Mouse (Mus musculus) thymus, postnatal 10 days (tissue): ENCODE data around the gene Sult3a1.
"Not testable (repeated sequence)": the region's sequence is repeated elsewhere in the genome, so short reads cannot be mapped to it uniquely, and the experiment has no call there.

ENCODE experiments used
- DNase-seq, 2 experiments: peaks; one replicate each; pipeline ENCODE4 v3.0.0; 2021; ENCODE audit warnings: low spot score in 2 of 2

The Sult3a1 gene

DNA sequence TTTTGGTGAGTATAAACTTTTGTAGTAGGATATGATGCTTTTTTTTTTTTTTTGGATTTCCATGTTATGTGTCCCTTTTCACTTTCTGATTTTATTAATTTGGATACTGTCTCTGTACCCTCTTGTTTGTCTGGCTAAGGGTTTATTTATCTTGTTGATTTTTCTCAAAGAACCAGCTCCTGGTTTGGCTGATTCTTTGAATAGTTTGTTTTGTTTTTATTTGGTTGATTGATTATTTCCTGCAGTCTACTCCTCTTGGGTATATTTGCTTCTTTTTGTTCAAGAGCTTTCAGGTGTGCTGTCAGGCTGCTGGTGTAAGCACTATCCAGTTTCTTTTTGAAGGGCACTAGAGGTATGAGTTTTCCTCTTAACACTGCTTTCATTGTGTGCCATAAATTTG lies at the start of gene Sult3a1:
Gene Sult3a1, plus strand, starts transcription at position 301 of the 400 bp plus-strand sequence.
- no peak for DNase-seq

DNA sequence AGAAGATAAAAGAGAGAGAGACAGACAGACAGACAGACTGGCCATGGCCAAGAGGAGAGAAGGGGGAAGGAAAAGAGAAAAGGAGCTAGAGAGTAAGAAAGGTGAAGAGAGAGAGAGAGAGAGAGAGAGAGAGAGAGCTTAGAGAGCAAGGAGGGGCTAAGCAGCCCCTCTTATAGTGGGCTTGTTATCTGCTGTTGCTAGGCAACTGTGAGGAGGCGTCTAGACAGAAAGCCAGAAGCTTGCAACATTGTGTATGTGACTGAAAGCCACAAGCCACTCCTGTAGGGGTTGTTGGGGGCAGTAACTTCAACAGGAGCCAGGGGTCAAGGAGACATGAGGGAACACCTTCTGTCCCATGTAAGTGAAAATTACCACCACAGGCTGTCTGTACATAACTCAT lies 45.7 kb upstream of the Sult3a1 start:
- DNase-seq = no peak

DNA sequence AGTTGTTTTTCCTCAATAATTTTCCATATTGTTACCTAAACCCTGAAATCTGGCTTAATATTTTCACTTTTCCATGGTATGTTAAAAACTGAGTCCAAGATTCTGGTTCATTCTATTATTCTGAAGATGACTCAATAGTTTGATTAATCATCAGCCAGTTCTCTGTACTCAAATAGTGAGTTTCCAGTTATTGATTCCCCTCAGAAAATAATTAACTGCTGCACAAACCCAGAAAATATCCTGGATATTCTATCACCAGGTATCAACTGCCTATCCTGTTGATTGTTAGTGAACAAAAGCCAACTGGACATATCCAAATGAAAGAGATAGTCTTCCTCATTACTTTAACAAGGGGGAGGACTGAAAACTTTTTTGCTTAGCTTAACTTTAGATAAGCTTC lies 43.3 kb upstream of the Sult3a1 start:
- DNase-seq = no peak

DNA sequence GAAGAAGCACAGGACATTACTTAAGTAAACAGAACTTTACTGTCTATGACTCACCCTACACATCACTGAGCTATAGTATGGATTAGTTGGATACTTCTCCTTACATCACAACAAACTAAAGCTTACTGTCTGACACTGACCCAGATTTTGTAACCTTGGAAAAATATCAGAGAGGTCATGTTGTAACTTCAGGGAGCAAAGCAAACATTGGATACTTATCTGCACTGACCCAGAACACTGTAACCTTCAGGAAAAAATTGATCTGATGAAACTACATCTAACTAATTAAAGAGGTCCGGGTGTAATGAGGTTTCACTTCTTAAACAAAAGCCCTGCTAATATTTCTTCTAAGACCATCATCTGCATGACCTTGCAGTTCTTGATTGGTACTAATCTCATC lies 40.6 kb upstream of the Sult3a1 start:
- DNase-seq = no peak

DNA sequence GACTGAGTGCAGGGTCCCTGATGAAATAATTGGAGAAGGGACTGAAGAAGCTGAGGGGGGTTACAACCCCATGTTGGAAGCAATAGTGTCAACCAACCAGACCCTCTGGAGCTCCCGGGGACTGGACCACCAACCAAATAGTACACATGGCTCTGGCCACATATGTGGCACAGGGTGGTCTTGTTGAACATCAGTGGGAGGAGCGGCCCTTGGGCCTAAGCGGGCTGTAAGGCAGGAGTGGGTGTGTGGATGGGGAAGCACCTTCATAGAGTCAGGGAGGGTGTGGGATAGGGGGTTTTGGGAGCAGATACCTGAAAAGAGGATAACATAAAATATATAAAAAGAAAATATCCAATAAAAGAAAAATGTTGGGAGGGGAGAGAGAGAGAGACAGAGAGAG lies 36.6 kb upstream of the Sult3a1 start:
- no peak for DNase-seq

DNA sequence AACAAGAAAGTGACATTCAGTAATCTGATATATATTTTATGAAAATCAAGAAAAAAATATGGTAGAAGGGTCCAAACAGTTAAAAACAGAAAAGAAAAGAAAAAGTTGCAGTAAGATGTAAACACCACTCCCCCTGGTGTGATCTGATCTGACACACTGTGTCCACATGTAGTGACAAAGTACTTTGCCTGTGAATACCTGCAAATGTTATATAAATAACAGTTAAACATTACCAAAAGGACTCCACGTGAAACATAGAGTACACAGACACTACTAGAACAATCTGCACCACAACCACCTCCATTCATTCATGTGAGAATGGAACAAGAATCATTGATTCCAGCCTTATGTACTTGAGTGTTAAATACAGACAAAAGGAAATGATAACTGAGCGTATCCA lies 8.5 kb downstream of the Sult3a1 start:
- no peak for DNase-seq

DNA sequence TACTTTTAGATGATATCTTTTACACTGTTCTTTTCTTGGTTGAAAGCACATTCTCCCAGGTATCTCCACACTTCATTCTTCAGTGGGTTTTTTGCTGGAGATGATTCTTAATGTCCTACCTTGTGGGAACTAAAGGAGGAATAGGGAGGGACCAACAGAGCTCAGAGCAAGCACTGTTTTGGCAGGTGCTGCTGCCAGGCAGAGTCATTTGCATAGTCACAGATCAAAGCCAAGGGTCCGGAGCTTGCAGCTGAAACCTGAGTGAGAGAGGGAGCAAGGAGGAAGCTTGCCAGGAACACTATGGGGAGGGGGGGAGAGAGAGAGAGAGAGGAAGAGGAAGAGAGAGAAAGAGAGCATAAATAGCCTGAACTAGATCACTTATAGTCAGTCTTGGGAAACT lies 12.9 kb downstream of the Sult3a1 start:
- DNase-seq = no peak

DNA sequence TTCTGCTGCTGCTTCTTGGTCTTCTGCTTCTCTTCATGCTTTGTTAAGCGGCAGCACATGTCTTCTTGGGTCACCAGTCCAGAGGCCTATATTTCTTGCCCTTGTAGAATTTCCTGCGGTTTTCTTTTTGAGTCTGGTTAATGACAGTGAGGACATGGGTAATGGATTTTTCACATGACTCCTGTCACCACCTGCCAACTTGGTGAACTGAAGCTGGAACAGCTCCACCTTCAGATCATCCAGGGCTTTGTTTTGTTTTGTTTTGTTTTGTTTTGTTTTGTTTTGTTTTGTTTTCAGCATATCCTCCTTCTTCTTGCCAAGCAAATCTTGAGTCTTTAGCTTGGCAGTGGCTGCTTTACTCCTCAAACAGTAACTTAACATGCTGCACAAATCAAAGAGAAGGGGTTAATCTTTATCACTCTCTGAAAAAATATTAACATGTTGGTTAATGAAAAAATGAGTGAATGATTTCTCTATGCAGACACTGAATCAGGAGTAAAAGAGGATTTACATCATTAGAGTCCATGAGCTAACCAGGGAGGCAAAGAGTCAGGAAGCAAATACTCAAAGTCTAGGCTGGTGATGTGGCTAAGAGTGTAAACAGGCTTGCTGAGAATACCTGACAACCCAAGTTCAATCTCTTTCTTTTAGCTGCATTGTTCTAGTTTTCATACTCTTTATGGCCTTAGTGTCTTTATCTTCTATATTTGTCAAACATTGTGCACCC lies 15.3 kb downstream of the Sult3a1 start:
- DNase-seq = no peak

DNA sequence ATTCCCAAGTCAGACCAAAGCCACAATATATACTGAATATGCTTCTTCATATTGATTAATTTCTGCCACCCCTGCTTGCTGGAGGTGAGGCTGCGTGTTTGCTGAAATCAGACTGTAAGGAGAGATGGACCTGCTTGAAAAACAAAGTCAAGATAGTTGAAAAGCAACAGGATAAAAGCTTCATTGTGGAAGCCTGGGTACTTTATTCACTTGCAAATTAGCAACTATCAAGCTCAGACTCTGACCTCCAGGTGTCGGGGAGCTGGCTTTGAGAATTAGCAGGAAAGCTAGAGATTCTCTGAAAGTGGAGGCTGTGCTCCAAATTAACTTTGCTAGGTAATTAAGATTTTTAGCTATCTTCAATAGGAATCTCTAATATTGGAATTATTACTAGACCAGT lies 24.9 kb downstream of the Sult3a1 start:
- DNase-seq = not testable (repeated sequence)

DNA sequence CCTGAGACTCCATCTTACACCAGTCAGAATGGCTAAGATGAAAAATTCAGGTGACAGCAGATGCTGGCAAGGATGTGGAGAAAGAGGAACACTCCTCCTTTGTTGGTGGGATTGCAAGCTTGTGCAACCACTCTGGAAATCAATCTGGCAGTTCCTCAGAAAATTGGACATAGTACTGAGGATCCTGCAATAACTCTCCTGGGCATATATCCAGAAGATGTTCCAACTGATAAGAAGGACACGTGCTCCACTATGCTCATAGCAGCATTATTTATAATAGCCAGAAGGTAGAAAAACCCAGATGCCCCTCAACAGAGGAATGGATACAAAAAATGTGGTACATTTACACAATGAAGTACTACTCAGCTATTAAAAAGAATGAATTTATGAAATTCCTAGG lies 44.0 kb downstream of the Sult3a1 start:
- DNase-seq = not testable (repeated sequence)

DNA sequence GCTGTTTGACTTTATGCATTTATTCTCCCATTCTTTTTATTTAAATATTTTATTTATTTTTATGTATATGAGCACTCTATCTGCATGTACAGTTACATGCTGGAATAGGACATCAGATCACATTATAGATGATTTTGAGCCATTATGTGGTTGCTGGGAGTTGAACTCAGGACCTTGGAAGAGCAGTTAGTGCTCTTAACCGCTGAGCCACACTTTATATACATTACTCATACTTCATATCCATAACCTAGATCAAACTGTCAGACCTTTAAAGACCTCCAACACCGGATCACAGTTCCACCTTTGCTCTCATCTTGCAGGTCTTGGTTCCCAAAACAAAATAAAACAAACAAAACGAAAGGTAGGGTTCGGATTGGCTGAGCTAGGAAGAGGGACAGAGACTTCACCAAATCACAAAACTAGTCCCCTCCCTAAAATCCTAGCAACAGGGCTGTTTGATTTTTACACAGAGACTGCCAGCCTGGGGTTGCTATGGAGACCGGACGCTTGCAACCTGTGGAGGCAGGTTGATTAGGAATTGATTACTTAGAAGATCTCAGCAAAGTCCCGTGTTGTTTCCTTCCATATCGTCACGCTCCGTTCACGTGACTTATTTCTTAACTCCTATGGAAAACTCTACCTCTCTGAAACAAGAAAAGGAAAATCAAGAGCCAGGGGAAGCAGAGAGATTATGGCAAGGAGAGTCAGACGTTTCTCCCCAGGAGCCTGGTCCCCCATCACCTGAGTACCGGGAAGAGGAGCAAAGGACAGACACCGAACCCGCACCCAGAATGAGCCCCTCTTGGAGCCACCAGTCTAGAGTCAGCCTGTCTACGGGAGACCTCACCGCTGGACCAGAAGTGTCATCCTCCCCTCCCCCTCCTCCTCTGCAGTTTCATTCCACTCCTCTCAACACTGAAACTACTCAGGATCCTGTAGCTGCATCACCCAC lies 47.3 kb downstream of the Sult3a1 start, which contains the start of gene Rsph4a:
Gene Rsph4a, plus strand, starts transcription at position 582 of the 952 bp plus-strand sequence.
- no peak for DNase-seq

DNA sequence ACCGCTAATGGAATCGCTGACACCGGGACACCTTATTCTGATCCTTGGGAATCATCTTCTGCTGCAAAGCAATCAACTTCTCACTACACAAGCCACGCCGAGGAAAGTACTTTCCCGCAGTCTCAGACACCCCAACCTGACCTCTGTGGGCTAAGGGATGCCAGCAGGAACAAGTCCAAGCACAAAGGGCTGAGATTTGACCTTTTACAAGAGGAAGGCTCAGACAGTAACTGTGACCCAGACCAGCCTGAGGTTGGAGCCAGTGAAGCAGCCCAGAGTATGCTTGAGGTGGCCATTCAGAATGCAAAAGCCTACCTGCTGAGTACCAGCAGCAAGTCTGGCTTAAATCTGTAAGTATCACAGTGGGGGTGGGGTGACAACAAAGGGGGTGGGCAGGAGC lies 48.0 kb downstream of the Sult3a1 start:
- DNase-seq = no peak
